Mouse (Mus musculus) frontal cortex, postnatal 14 days (tissue): Measurements from ENCODE around the gene Kmt2d.

Experiments
- DNase-seq, 2 experiments: peaks; one replicate each; pipeline ENCODE4 v3.0.0; 2022; ENCODE audit warnings: low spot score in 2 of 2

Kmt2d gene

GRCm38 (mm10) chr15:98859319-98860043, 11.5 kb downstream of the Kmt2d start:
- no peak for DNase-seq

- no peak for DNase-seq
These were observed 16.8 kb downstream of the Kmt2d start for GRCm38 (mm10) chr15:98854214-98854613.

DNA sequence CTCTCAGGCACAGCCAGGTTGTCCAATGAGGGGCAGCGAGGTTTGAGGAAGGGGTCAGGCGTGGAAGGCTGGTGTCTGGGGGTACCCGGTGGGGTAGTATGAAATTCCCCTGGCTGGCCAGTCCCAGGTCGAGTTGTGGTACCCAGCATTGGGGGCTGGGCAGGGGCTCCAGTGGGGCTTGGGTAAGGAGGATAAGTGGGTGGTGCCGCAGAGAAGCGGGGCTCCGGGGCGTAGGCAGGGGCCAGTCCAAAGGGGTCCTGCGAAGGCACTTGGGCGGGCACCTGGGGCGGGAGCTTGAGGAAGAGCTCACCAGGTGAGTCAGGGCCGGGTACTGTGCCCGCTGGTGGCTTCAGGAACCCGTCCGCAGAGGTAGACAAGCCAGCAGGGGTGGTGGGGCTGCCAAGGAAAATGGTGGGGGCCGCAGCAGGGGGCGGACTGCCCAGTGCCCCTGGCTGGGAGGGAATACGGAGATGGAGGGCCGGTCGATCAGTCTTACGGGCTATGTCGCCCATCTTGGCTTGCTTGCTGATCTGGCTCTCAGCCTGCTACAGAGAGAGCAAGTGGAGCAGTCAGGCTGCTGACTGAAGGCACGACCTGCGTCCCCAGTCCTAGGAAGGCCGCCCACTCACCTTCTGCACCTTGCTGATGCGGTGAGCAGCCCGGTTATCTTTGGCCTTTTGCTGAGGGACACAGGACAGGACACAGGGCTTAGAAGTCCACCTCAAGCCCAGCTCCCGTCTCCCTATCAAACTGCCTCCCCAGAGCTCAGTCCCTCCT, 17.7 kb downstream of the Kmt2d start:
- DNase-seq: no peak

- DNase-seq: no peak
These were observed 18.3 kb downstream of the Kmt2d start for GRCm38 (mm10) chr15:98852733-98853132.

DNA sequence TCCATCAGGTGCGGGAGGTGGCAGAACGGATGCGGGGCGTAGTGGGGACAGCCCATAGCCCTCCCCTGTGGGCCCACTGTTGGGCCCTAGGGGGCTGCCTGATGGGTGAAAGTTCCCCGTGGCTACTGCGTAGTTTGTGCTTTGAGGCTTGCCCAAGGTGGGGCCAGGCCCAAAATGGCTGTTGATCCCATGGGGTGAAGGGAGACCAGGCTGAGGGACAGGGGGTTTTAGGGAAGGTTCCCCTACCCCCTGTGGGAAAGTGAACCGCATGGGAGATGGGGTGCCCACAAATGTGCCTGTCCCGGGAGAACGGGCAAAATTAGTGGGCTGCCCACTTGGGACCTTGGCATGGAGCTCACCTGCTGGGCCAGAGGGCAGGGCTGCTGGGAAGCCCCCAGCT, 18.9 kb downstream of the Kmt2d start:
- DNase-seq: no peak

GRCm38 (mm10) chr15:98851229-98851818, 19.7 kb downstream of the Kmt2d start:
- DNase-seq: no peak

GRCm38 (mm10) chr15:98850668-98851067, 20.3 kb downstream of the Kmt2d start:
- no peak for DNase-seq

DNA sequence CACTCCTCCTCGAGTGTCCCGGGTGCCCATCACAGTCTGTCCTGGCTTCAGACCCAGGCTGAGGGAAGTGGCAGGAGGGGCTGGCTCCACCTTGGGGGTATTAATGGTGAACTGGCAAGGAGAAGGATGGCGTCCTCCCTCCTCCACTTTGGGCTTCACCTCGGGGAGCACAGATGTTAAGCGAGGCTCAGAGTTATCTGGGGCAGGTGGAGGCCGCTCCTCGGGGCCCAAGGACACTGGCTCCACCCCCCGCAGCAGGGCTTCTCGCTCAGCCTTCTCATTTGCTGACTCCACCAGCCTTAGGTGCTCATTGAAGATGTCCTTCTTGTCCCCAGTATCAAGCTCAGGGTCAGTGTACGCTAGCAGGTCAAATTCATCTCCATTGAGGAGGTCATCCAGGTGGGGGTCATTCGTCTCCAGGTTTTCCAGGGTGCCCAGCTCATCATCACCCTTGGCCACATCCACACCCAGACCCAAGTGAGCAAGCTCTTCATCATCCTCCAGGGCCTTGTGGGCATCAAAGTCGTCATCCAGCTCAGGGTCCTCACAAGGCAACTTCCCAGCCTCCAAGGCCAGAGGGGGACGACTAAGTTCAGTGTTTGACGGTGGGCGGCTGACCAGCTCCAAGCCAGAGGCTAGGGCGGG, 20.9 kb downstream of the Kmt2d start:
- DNase-seq: no peak

DNA sequence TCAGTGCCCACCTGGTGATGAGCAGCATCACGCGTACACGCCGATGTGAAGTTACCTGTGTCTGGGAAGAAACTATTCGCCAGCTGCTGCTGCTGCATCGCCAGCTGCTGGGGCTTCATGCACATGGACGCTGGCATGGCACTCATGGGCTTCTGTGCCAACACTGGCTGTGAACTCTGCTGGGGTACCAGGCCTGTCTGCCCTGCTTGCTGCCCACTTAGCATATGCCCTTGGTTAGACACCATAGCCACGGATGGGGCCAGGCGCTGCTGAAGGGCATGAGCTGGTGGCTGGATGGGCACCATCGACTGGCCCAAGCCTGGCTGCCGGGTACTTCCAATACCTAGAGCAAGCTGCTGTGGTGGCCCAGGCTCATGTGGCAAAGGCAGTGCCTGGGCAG, 21.8 kb downstream of the Kmt2d start:
- DNase-seq: no peak

DNA sequence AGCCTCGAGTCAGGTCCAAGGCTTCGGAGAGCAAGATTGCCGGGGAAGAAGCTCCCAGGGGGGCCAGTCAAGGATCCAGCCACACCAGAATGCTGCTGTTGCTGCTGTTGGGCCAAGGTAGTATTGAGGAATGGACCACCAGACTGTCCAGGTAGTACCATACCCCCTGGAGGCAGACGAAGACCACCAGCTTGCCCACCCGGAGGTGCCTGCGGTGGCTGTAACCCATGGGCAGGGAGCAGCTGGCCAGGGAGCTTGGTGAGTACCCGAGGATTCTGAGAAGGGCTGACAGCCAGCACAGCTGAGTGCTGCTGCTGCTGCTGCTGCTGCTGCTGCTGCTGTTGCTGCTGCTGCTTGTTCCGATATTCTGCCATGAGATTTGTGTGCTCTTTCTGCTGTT, 24.9 kb downstream of the Kmt2d start:
- no peak for DNase-seq

GRCm38 (mm10) chr15:98845149-98845548, 25.9 kb downstream of the Kmt2d start:
- DNase-seq: no peak

- no peak for DNase-seq
These were observed 27.3 kb downstream of the Kmt2d start for GRCm38 (mm10) chr15:98843595-98844223.

DNA sequence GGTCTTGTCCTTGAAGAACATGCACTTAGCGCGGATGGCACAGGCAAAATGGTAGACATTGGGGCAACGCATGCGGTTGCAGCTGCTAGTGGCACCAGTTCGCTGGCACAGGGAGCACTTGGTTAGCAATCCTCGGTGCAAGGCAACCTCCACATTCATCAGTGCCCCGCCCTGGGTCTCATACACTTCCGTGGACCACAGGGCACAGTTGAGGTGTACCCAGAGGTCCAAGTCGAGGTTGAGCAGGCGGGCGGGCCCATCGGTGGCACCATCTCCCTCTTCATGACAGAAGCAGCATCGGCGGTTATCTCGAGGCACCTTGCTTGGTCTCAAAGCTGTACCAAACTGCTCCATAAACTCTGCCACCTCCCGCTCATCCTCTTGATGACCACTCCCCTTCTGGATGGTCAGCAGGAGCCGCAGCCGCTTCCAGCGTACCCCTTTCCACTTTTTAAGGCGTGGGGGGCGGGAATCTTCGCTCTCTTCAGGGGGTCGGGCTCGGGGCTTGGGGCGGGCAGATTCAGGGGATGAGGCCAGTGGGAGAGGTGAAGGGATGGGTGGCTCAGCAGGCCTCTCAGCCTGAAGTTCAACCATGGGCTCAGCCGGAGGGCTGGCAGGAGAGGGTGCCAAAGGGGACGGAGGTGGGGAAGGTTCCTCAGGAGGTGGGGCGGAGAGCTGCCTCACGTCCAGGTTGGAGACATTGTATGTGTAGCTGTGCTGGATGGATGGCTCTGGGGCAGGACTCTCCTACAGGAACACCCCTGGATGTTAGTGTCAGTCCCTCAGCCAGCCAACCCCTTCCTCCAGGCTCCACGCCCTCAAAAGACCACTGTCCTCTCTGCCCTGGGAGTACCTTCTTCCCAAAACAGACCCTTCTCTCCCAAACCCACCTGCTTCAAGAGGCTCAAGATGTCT, 31.1 kb downstream of the Kmt2d start:
- DNase-seq: no peak

DNA sequence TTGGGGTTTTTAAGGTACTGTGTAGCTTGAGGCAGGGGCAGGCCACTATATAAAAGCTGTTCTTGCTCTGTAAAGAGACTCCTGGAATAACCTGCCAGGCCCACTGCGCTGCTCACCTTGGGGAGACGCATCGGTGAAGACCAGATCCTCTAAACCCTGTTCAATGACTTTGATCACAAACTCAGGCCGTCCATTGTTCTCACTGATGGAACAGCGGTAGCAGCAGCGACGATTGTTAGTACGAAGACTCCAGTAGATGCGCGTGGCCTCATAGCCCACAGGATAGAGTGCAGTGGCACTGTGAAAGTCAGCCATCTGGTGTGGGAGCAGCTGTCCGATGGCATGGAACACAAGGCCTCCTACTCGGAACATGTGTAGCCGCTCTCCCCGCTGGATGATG, 31.8 kb downstream of the Kmt2d start:
- DNase-seq: no peak

GRCm38 (mm10) chr15:98837743-98838103, 33.3 kb downstream of the Kmt2d start:
- no peak for DNase-seq

DNA sequence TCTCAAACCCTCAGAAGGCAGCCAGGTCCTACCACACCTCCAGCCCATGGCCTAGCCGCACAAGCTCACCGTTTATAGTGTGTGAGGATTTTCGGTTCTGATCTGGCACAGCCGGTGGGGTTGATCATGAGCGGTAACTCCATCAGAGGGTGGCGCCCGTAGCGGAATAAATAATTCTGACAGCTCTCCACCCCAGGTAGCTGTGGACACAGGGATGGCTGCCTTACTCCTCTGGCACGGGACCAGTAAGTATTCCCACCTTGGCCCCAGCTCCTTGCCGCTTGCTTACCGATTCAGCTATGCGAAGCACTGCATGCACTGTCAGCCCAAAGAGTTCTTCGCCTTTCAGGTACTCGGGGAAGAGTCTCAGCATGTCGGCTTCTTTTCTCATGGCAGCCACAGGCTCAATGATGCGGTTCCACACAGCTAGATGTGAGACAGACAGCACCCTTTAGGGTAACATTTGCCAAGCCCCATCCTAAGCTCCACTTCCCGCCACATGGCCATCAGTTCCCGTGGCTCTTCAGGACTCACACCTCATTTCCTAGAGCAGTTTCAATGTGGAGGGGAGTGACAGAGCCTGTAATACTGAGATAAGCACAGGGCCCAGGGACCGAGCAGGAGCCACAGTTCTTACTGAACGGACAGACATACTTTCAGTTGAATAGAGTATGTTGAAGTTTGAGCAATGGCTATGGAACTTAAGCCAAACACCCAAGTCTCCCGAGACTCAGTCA, 33.8 kb downstream of the Kmt2d start:
- no peak for DNase-seq

DNA sequence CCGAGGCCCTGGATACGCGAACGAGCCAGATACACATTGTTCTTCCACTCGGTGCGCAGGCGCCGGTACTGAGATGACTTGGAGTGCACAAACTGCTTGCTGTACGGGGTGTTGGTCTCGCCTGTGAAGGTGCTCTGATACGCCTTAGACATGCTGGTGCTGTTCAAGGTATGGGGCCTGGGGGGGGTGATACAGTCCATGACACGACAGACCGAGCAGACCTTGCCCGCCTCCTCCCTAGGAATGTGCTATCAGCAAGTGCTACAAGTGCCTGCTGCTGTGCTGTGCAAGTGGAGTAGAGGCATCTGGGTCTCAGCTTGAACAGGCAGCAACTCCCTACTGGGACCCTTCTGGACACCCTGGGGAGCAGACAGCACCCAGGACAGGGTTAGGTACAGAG, 35.7 kb downstream of the Kmt2d start:
- no peak for DNase-seq

DNA sequence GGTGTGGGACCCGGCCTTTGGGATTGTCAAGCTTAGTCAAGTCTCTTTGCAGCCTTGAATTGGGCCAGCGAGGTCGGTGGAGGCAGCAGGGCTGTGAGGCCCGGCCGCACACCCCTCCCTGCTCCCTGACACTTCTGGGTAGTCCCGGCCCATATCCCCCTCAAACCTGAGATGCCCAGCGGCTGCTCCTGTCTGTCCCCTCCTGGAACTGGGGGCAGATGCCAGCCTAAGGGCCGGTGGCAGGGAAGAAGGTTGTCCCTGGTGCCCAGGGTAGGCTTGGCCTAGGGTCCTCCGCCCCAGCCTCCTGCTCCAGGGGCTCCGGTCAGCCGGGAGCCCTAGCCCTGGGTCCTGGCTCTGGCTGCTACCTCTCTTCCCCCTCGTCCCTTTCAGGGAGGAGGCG, 36.9 kb downstream of the Kmt2d start:
- no peak for DNase-seq

GRCm38 (mm10) chr15:98833281-98833680, 37.7 kb downstream of the Kmt2d start:
- DNase-seq: no peak
